Mouse (Mus musculus) forebrain, embryonic 15.5 days (tissue): ENCODE data around the gene Tnn. TPM values are rescaled to one million over a fixed set of nuclear protein-coding genes. Genes with fewer than 3 reads are reported as not detected.

Experiments
- ATAC-seq: fragments of 200-750 bp; cut with Nextera tagmentation; replicated peaks from 2 replicates; pipeline ENCODE4 v1.8.0; 2017; ENCODE audit warnings: mild to moderate bottlenecking, moderate TSS enrichment, moderate library complexity
- H3K27ac ChIP-seq: fragments of 300-500 bp; sonication (generic); replicated peaks from 2 replicates; pipeline ENCODE4 v1.5.1; 2015; ENCODE audit warnings: mild to moderate bottlenecking, inconsistent platforms
- H3K27me3 ChIP-seq: fragments of 300-500 bp; sonication (generic); 2 replicates; pipeline ENCODE4 v1.6.1; 2015; ENCODE audit warnings: inconsistent platforms
- H3K36me3 ChIP-seq: fragments of 300-500 bp; sonication (generic); 2 replicates; pipeline ENCODE4 v1.6.1; 2015; ENCODE audit warnings: mild to moderate bottlenecking, inconsistent platforms
- H3K4me1 ChIP-seq: fragments of 300-500 bp; sonication (generic); 2 replicates; pipeline ENCODE4 v1.6.1; 2015; ENCODE audit warnings: inconsistent platforms
- H3K4me2 ChIP-seq: fragments of 300-500 bp; sonication (generic); replicated peaks from 2 replicates; pipeline ENCODE4 v1.6.1; 2015; ENCODE audit warnings: mild to moderate bottlenecking, inconsistent platforms
- H3K4me3 ChIP-seq: fragments of 300-500 bp; sonication (generic); 2 replicates; pipeline ENCODE4 v1.5.1; 2015; ENCODE audit warnings: mild to moderate bottlenecking, inconsistent platforms
- H3K9ac ChIP-seq: fragments of 300-500 bp; sonication (generic); replicated peaks from 2 replicates; pipeline ENCODE4 v1.6.1; 2015; ENCODE audit warnings: mild to moderate bottlenecking, inconsistent platforms
- H3K9me3 ChIP-seq: fragments of 300-500 bp; sonication (generic); 2 replicates; pipeline ENCODE4 v1.6.1; 2016; ENCODE audit warnings: inconsistent platforms
- WGBS: fragments of 180-500 bp; shearing (Covaris S2); methylation state at CpG from one replicate; pipeline ENCODE4 v1.1.7; 2015; ENCODE audit warnings: mixed read lengths; 5-methylcytosine and 5-hydroxymethylcytosine counted together
- polyA plus RNA-seq: library from polyadenylated mRNA; unstranded; fragments of >200 nt; fragmentation: Nextera tagmentation; extraction: Ambion mirVana; gene quantifications from 2 replicates; pipeline ENCODE4 v1.2.1, GENCODE M21; 2015

The Tnn gene
- polyA plus RNA-seq, 1 experiment from 2014 or later = not detected

GRCm38 (mm10) chr1:160078882-160079661 is 74.3 kb downstream of the Tnn start:
- Histone ChIP-seq H3K36me3 (no peaks in the 10 kb centered on the region), H3K9ac (no peak overlapping the region), H3K27me3 (no peaks in the 10 kb centered on the region), H3K4me1 (no peaks in the 10 kb centered on the region), H3K4me3 (no peak overlapping the region), H3K27ac (no peak overlapping the region), H3K9me3 (no peaks in the 10 kb centered on the region), H3K4me2 (no peak overlapping the region)
- WGBS = 77% methylated on average over 14 of the region's 14 CpGs
- ATAC-seq = no peak

- no peaks in the 10 kb centered on the region for H3K27me3 ChIP-seq
- H3K27ac ChIP-seq = no peak overlapping the region
- H3K9me3 ChIP-seq = no peaks in the 10 kb centered on the region
- ATAC-seq = no peak
- H3K4me1 ChIP-seq = no peaks in the 10 kb centered on the region
- no peak overlapping the region for H3K4me2 ChIP-seq
- no peaks in the 10 kb centered on the region for H3K36me3 ChIP-seq
- no peak overlapping the region for H3K4me3 ChIP-seq
- WGBS = 51% methylated on average over 7 of the region's 7 CpGs
- no peak overlapping the region for H3K9ac ChIP-seq
Observed at GRCm38 (mm10) chr1:160064547-160065144, 88.7 kb downstream of the Tnn start.

- no peaks in the 10 kb centered on the region for H3K36me3 ChIP-seq
- ATAC-seq = no peak
- no peaks in the 10 kb centered on the region for H3K9me3 ChIP-seq
- WGBS = 58% methylated on average over 3 of the region's 3 CpGs
- no peaks in the 10 kb centered on the region for H3K27me3 ChIP-seq
- no peaks in the 10 kb centered on the region for H3K4me1 ChIP-seq
- H3K27ac ChIP-seq = no peak overlapping the region
- H3K4me2 ChIP-seq = no peak overlapping the region
- no peak overlapping the region for H3K4me3 ChIP-seq
- no peak overlapping the region for H3K9ac ChIP-seq
Observed at GRCm38 (mm10) chr1:160061725-160062366, 91.5 kb downstream of the Tnn start.

- no peak for ATAC-seq
- H3K36me3 ChIP-seq = no peaks in the 10 kb centered on the region
- whole genome bisulfite sequencing = 89% methylated on average over 5 of the region's 5 CpGs
- H3K4me2 ChIP-seq = no peak overlapping the region
- H3K4me3 ChIP-seq = no peak overlapping the region
- no peaks in the 10 kb centered on the region for H3K9me3 ChIP-seq
- H3K4me1 ChIP-seq = no peaks in the 10 kb centered on the region
- H3K9ac ChIP-seq = no peak overlapping the region
- H3K27ac ChIP-seq = no peak overlapping the region
- no peaks in the 10 kb centered on the region for H3K27me3 ChIP-seq
Observed at GRCm38 (mm10) chr1:160061321-160061720, 92.1 kb downstream of the Tnn start.

GRCm38 (mm10) chr1:160060542-160060941 is 92.8 kb downstream of the Tnn start:
- Histone ChIP-seq H3K36me3 (no peaks in the 10 kb centered on the region), H3K27me3 (no peaks in the 10 kb centered on the region), H3K27ac (no peak overlapping the region), H3K4me3 (no peak overlapping the region), H3K4me2 (no peak overlapping the region), H3K9ac (no peak overlapping the region), H3K9me3 (no peaks in the 10 kb centered on the region), H3K4me1 (no peaks in the 10 kb centered on the region)
- WGBS = 74% methylated on average over 6 of the region's 6 CpGs
- no peak for ATAC-seq

- Histone ChIP-seq H3K27me3 (no peaks in the 10 kb centered on the region), H3K36me3 (no peaks in the 10 kb centered on the region), H3K9me3 (no peaks in the 10 kb centered on the region), H3K4me3 (no peak overlapping the region), H3K9ac (no peak overlapping the region), H3K4me1 (no peaks in the 10 kb centered on the region), H3K4me2 (no peak overlapping the region), H3K27ac (no peak overlapping the region)
- WGBS = 78% methylated on average over 1 of the region's 1 CpGs
- ATAC-seq = no peak
Observed at GRCm38 (mm10) chr1:160059908-160060307, 93.5 kb downstream of the Tnn start.

- Histone ChIP-seq H3K4me2 (no peak overlapping the region), H3K36me3 (no peaks in the 10 kb centered on the region), H3K9me3 (no peaks in the 10 kb centered on the region), H3K4me1 (no peaks in the 10 kb centered on the region), H3K9ac (no peak overlapping the region), H3K4me3 (no peak overlapping the region), H3K27ac (no peak overlapping the region), H3K27me3 (no peaks in the 10 kb centered on the region)
- 73% methylated on average over 3 of the region's 3 CpGs for WGBS
- no peak for ATAC-seq
Observed at GRCm38 (mm10) chr1:160057657-160058056, 95.7 kb downstream of the Tnn start.

- ATAC-seq = no peak
- H3K4me1 ChIP-seq = no peaks in the 10 kb centered on the region
- no peaks in the 10 kb centered on the region for H3K36me3 ChIP-seq
- no peak overlapping the region for H3K4me3 ChIP-seq
- no peaks in the 10 kb centered on the region for H3K9me3 ChIP-seq
- no peaks in the 10 kb centered on the region for H3K27me3 ChIP-seq
- no peak overlapping the region for H3K27ac ChIP-seq
- H3K9ac ChIP-seq = no peak overlapping the region
- 85% methylated on average over 5 of the region's 5 CpGs for WGBS
- no peak overlapping the region for H3K4me2 ChIP-seq
Observed at GRCm38 (mm10) chr1:160054366-160055078, 98.9 kb downstream of the Tnn start.

- 86% methylated on average over 5 of the region's 5 CpGs for WGBS
- Histone ChIP-seq H3K27me3 (no peaks in the 10 kb centered on the region), H3K9me3 (no peaks in the 10 kb centered on the region)
Observed at GRCm38 (mm10) chr1:160053510-160054305, 99.7 kb downstream of the Tnn start.

GRCm38 (mm10) chr1:160052556-160053315 is 100.6 kb downstream of the Tnn start:
- no peaks in the 10 kb centered on the region for H3K27me3 ChIP-seq
- H3K9me3 ChIP-seq = no peaks in the 10 kb centered on the region
- H3K4me3 ChIP-seq = no peak overlapping the region
- 94% methylated on average over 2 of the region's 2 CpGs for WGBS
- H3K27ac ChIP-seq = no peak overlapping the region
- no peak for ATAC-seq
- H3K36me3 ChIP-seq = no peaks in the 10 kb centered on the region
- H3K9ac ChIP-seq = no peak overlapping the region
- H3K4me1 ChIP-seq = no peaks in the 10 kb centered on the region
- no peak overlapping the region for H3K4me2 ChIP-seq

More at GRCm38 (mm10) chr1:160053510-160054305, 99.7 kb downstream of the Tnn start:
- no peak overlapping the region for H3K4me3 ChIP-seq
- H3K36me3 ChIP-seq = no peaks in the 10 kb centered on the region
- no peak overlapping the region for H3K27ac ChIP-seq
- H3K4me2 ChIP-seq = no peak overlapping the region
- H3K4me1 ChIP-seq = no peaks in the 10 kb centered on the region
- H3K9ac ChIP-seq = no peak overlapping the region
- no peak for ATAC-seq

GRCm38 (mm10) chr1:160050898-160051297 is 102.5 kb downstream of the Tnn start:
- no peak overlapping the region for H3K4me3 ChIP-seq
- no peaks in the 10 kb centered on the region for H3K27me3 ChIP-seq
- no peak overlapping the region for H3K27ac ChIP-seq
- no peaks in the 10 kb centered on the region for H3K4me1 ChIP-seq
- WGBS = 89% methylated on average over 6 of the region's 6 CpGs
- no peaks in the 10 kb centered on the region for H3K36me3 ChIP-seq
- H3K9ac ChIP-seq = no peak overlapping the region
- H3K4me2 ChIP-seq = no peak overlapping the region
- ATAC-seq = no peak
- H3K9me3 ChIP-seq = no peaks in the 10 kb centered on the region
